Mouse (Mus musculus) spleen, adult 2 months (tissue): ENCODE results near the gene Cs. TPM values are rescaled to one million over a fixed set of nuclear protein-coding genes. Genes with fewer than 3 reads are reported as not detected.
"Not testable (repeated sequence)": the region's sequence is repeated elsewhere in the genome, so short reads cannot be mapped to it uniquely, and the experiment has no call there.

Experiments used
- DNase-seq, 2 experiments: peaks; one replicate each; pipeline versions ENCODE4 v3.0.0 to v3.0.0-alpha.2; 2012 to 2021; ENCODE audit warnings: low spot score in 2 of 2, low read depth in 1 of 2
- H3K27ac ChIP-seq: fragments of 200-500 bp; 2 replicates; pipeline ENCODE4 v1.5.1; 2012; ENCODE audit warnings: low read length, inconsistent platforms; ENCODE audit not compliant: insufficient read depth
- H3K27me3 ChIP-seq: fragments of 200-500 bp; 2 replicates; pipeline ENCODE4 v1.6.1; 2012; ENCODE audit warnings: mild to moderate bottlenecking, moderate library complexity, low read length, inconsistent platforms; ENCODE audit not compliant: control insufficient read depth, insufficient read depth
- H3K36me3 ChIP-seq: fragments of 200-500 bp; 2 replicates; pipeline ENCODE4 v1.6.1; 2012; ENCODE audit warnings: mild to moderate bottlenecking, low read length, inconsistent platforms; ENCODE audit not compliant: control insufficient read depth, insufficient read depth
- H3K4me1 ChIP-seq: fragments of 200-500 bp; 2 replicates; pipeline ENCODE4 v1.6.1; 2011; ENCODE audit warnings: inconsistent platforms; ENCODE audit not compliant: control insufficient read depth, insufficient read depth, insufficient read length
- H3K4me3 ChIP-seq: fragments of 200-500 bp; 2 replicates; pipeline ENCODE4 v1.5.1; 2011; ENCODE audit warnings: mild to moderate bottlenecking, inconsistent platforms; ENCODE audit not compliant: insufficient read depth, insufficient read length; ENCODE audit errors: extremely low read depth
- CTCF ChIP-seq: fragments of 200-500 bp; IDR thresholded peaks from 2 replicates; pipeline ENCODE4 v1.5.1; 2011; ENCODE audit warnings: mild to moderate bottlenecking, inconsistent platforms; ENCODE audit not compliant: insufficient read depth, insufficient read length, insufficient replicate concordance; ENCODE audit errors: extremely low read depth
- POLR2A ChIP-seq: fragments of 200-500 bp; IDR thresholded peaks from 2 replicates; pipeline ENCODE4 v1.6.1; 2011; ENCODE audit warnings: low read depth, low read length, inconsistent platforms
- WGBS: fragments of 180-500 bp; shearing (Covaris S2); methylation state at CpG from one replicate; pipeline ENCODE4 v1.1.7; 2018; 5-methylcytosine and 5-hydroxymethylcytosine counted together
- polyA plus RNA-seq: library from polyadenylated mRNA; depleted of rRNA; stranded (reverse); fragments of >200 nt; gene quantifications from 2 replicates; pipeline ENCODE4 v1.2.3, GENCODE M21; 2012

Cs gene
- polyA plus RNA-seq, 1 experiment = 70.4 TPM

- 61% methylated on average over 12 of the region's 12 CpGs for WGBS
- H3K27me3 ChIP-seq = no peaks in the 10 kb centered on the region
- H3K4me3 ChIP-seq = no peak overlapping the region
- H3K27ac ChIP-seq = no peak overlapping the region
- TF ChIP-seq CTCF = no peak
- no peak for TF ChIP-seq POLR2A
- no peak for DNase-seq
- H3K36me3 ChIP-seq = peaks cover 16% of the 10 kb centered on the region
- H3K4me1 ChIP-seq = peaks cover 4% of the 10 kb centered on the region; the same call in 1 of the 2 replicates
These were observed 15.9 kb upstream of the Cs start for GRCm38 (mm10) chr10:128321641-128322040.

- peaks cover 4% of the 10 kb centered on the region; the same call in 1 of the 2 replicates for H3K4me1 ChIP-seq
- DNase-seq = peak in 1 of 2 experiments; percentile 73
- H3K27me3 ChIP-seq = no peaks in the 10 kb centered on the region
- peaks cover 17% of the 10 kb centered on the region for H3K36me3 ChIP-seq
- under 1% methylated on average over 40 of the region's 40 CpGs for WGBS
- TF ChIP-seq POLR2A (no peak), CTCF (no peak)
- peak within 1 kb of the TSS; percentile 87 for H3K27ac ChIP-seq
- peak within 1 kb of the TSS; percentile 92 for H3K4me3 ChIP-seq
These were observed 15.1 kb upstream of the Cs start, which contains the start of gene Cnpy2 for GRCm38 (mm10) chr10:128322141-128323108. Gene Cnpy2, plus strand, starts transcription at chr10:128322459.

GRCm38 (mm10) chr10:128323516-128323915 is 14.0 kb upstream of the Cs start:
- Histone ChIP-seq H3K27me3 (no peaks in the 10 kb centered on the region), H3K4me3 (peak overlapping the region; percentile 92; the same call in 1 of the 2 replicates), H3K36me3 (peaks cover 14% of the 10 kb centered on the region), H3K4me1 (peaks cover 4% of the 10 kb centered on the region; the same call in 1 of the 2 replicates), H3K27ac (no peak overlapping the region)
- no peak for DNase-seq
- TF ChIP-seq POLR2A (no peak), CTCF (no peak)
- WGBS = 46% methylated on average over 8 of the region's 8 CpGs

- TF ChIP-seq POLR2A (no peak), CTCF (no peak)
- H3K27ac ChIP-seq = no peak overlapping the region
- peaks cover 4% of the 10 kb centered on the region; the same call in 1 of the 2 replicates for H3K4me1 ChIP-seq
- DNase-seq = no peak
- no peaks in the 10 kb centered on the region for H3K27me3 ChIP-seq
- no peak overlapping the region for H3K4me3 ChIP-seq
- peaks cover 10% of the 10 kb centered on the region for H3K36me3 ChIP-seq
- 87% methylated on average over 8 of the region's 8 CpGs for WGBS
These were observed 10.7 kb upstream of the Cs start for GRCm38 (mm10) chr10:128326825-128327224.

- peaks cover 4% of the 10 kb centered on the region; the same call in 1 of the 2 replicates for H3K4me1 ChIP-seq
- H3K4me3 ChIP-seq = no peak overlapping the region
- H3K27me3 ChIP-seq = no peaks in the 10 kb centered on the region
- 81% methylated on average over 10 of the region's 10 CpGs for WGBS
- H3K27ac ChIP-seq = no peak overlapping the region
- TF ChIP-seq CTCF (no peak), POLR2A (no peak)
- peaks cover 10% of the 10 kb centered on the region for H3K36me3 ChIP-seq
- DNase-seq = no peak
These were observed 9.9 kb upstream of the Cs start for GRCm38 (mm10) chr10:128327610-128328009.

- H3K27ac ChIP-seq, DNase-seq, H3K4me3 ChIP-seq, H3K36me3 ChIP-seq, H3K4me1 ChIP-seq, H3K27me3 ChIP-seq: not testable (repeated sequence)
- 63% methylated on average over 6 of the region's 6 CpGs for WGBS
These were observed 4.9 kb upstream of the Cs start for GRCm38 (mm10) chr10:128332358-128333249.
